Mouse (Mus musculus) lung, adult 2 months (tissue): Measurements from ENCODE around the gene Gm10097. TPM values are rescaled to one million over a fixed set of nuclear protein-coding genes. Genes with fewer than 3 reads are reported as not detected.

Experiments used
- DNase-seq: peaks from one replicate; pipeline ENCODE4 v3.0.0; 2022
- H3K4me1 ChIP-seq: fragments of 200-500 bp; 2 replicates; pipeline ENCODE4 v1.6.1; 2011; ENCODE audit warnings: low read length; ENCODE audit not compliant: control insufficient read depth, insufficient read depth
- H3K4me3 ChIP-seq: fragments of 200-500 bp; replicated peaks from 2 replicates; pipeline ENCODE3; 2011; ENCODE audit warnings: low read depth, mild to moderate bottlenecking, control low read depth, low read length; ENCODE audit errors: extremely low read depth
- CTCF ChIP-seq: fragments of 200-500 bp; IDR thresholded peaks from 2 replicates; pipeline ENCODE4 v1.5.1; 2011; ENCODE audit warnings: mild to moderate bottlenecking, low read length, control low read depth; ENCODE audit not compliant: insufficient read depth
- POLR2A ChIP-seq: fragments of 200-500 bp; IDR thresholded peaks from 2 replicates; pipeline ENCODE4 v1.6.1; 2011; ENCODE audit warnings: low read depth, mild to moderate bottlenecking, control low read depth, low read length, borderline replicate concordance; ENCODE audit errors: extremely low read depth
- WGBS: fragments of 180-500 bp; shearing (Covaris S2); methylation state at CpG from one replicate; pipeline ENCODE4 v1.1.7; 2018; 5-methylcytosine and 5-hydroxymethylcytosine counted together
- polyA plus RNA-seq: library from polyadenylated mRNA; depleted of rRNA; stranded (reverse); fragments of >200 nt; gene quantifications from 2 replicates; pipeline ENCODE4 v1.2.3, GENCODE M21; 2012

Gm10097 gene
- polyA plus RNA-seq, 1 experiment: not detected

DNA sequence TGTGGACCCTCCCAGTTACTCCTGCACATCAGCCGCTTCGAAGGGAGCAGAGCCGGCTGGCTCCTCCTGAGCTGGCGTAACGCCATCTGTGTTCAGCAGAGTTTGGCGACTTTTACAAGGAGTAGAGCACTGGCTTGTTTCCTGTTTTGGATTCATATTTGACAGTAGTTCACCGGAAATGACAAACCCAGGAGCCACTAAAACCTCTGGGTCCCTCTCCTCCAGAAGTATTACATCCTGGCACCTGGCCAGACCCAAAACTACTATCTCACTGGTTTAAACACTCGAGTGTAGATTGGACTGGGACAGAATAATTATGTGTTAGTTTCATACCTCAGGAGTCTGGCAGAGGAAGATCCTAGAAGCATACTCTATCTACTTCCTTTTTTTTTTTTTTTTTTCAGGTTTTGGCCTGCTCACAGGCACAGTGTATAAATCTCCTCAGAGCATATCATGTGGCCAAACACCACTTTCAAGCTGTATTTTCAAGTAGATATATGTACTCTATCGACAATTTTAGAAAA is 11.0 kb downstream of the Gm10097 start:
- Histone ChIP-seq H3K4me3 (no peak overlapping the region), H3K4me1 (no peaks in the 10 kb centered on the region)
- 24% methylated on average over 9 of the region's 9 CpGs for WGBS
- DNase-seq: no peak
- TF ChIP-seq POLR2A: no peak
- no peak for TF ChIP-seq CTCF

GRCm38 (mm10) chr10:5083716-5084115 is 14.7 kb downstream of the Gm10097 start:
- TF ChIP-seq CTCF: no peak
- no peak for TF ChIP-seq POLR2A
- no peak overlapping the region for H3K4me3 ChIP-seq
- no peaks in the 10 kb centered on the region for H3K4me1 ChIP-seq
- 79% methylated on average over 6 of the region's 6 CpGs for WGBS
- DNase-seq: no peak

DNA sequence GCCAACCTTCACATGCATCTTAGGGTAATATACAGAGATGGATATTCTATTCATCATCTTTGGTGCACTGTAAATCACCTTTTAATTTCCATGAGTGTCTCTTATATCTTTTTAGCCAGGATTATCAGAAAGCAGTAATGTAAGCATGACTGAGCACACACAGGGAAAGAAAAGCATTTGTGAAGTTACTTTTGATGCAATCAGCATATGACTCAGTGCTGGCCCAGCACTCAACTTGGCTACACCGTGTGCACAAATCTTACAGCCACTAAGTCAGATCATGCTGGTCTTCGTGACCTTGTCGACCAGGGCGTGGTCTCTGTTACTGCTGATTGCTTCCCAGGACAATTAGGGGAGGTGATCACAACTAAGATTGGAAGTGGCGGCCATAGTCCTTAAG is 16.8 kb downstream of the Gm10097 start:
- no peak for DNase-seq
- Histone ChIP-seq H3K4me1 (no peaks in the 10 kb centered on the region), H3K4me3 (no peak overlapping the region)
- 82% methylated on average over 5 of the region's 5 CpGs for WGBS
- TF ChIP-seq POLR2A (no peak), CTCF (no peak)

DNA sequence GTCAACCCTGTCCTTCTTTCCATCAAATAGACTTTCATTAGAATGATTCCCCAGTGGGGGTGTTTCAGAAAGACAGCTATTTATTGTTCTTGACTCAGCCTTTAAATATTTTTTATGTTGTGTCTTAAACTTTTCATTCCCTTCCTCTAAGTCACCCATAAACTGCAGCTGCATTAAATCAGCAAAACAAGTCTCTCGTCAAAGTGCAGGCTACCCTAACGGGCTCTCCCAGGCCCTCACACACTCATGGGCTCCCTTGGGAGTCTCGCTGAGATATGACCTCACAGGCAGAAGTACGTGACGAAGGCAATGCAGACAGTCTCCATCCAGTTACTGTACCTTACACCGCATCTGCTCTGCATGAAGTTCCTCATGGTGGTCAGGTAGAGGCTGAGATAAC is 17.3 kb downstream of the Gm10097 start:
- WGBS: 86% methylated on average over 6 of the region's 6 CpGs
- no peak overlapping the region for H3K4me3 ChIP-seq
- no peaks in the 10 kb centered on the region for H3K4me1 ChIP-seq
- TF ChIP-seq POLR2A (no peak), CTCF (no peak)
- no peak for DNase-seq

- TF ChIP-seq CTCF: no peak
- no peak for TF ChIP-seq POLR2A
- no peaks in the 10 kb centered on the region for H3K4me1 ChIP-seq
- no peak overlapping the region for H3K4me3 ChIP-seq
- DNase-seq: no peak
- 83% methylated on average over 7 of the region's 7 CpGs for WGBS
Measured at GRCm38 (mm10) chr10:5087336-5087735, 18.3 kb downstream of the Gm10097 start.

DNA sequence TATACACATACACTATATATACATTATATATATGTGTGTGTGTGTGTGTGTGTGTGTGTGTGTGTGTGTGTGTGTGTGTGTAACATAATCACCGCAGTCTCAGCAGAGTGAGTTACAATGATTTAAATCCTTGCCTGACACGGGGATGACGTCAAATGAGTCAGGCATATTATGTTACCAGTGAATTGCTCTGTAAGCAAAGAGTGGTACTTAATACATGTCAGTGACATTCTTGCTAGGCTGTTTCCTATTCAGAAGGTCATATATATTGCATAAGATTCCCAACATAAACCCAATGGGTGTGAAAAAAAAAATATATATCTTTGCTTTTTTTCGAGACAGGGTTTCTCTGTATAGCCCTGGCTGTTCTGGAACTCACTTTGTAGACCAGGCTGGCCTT is 20.1 kb downstream of the Gm10097 start:
- Histone ChIP-seq H3K4me3 (no peak overlapping the region), H3K4me1 (no peaks in the 10 kb centered on the region)
- DNase-seq: no peak
- 83% methylated on average over 4 of the region's 4 CpGs for WGBS
- TF ChIP-seq CTCF (no peak), POLR2A (no peak)

DNA sequence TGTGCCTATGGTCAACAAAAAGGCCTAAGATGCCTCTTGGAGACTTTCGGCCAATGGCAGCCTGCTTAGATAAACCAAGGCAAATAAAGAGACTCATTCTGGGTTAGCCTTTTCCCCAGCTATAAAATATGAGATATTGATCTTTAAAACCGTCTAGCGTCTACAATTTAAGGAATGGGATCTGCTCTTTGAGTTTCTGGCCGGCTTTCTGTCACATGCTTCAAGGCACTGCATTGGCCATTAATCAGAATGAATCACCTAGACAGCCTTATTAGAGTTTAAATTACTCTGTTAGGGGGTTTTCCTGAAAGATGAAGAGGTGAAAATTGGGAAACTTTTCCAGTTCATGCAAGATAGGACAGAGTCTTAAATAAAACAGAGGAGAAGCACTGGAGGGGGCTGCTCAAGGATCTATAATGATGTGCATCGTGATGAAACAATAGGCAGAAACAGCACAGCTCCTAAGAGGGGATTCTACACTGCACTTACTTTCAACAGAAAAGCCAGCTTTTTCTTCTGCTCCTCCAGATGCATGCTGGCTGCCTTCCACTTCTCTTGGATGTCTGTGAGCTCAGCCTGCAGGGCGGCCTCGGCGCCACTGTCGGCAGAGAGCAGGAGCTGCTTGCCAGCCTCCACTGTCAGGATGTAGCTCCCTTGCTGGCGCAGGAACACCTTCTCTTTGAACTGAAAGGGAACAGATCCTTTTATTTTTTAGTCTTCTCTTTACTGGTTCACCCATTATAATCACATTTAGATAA is 28.2 kb downstream of the Gm10097 start:
- TF ChIP-seq CTCF (no peak), POLR2A (no peak)
- DNase-seq: no peak
- WGBS: 76% methylated on average over 10 of the region's 10 CpGs
- Histone ChIP-seq H3K4me1 (no peaks in the 10 kb centered on the region), H3K4me3 (no peak overlapping the region)

- WGBS: 60% methylated on average over 2 of the region's 2 CpGs
- no peaks in the 10 kb centered on the region for H3K4me1 ChIP-seq
Measured at GRCm38 (mm10) chr10:5097754-5098137, 28.8 kb downstream of the Gm10097 start.

GRCm38 (mm10) chr10:5110773-5111172 is 41.8 kb downstream of the Gm10097 start:
- 74% methylated on average over 5 of the region's 5 CpGs for WGBS
- no peak for DNase-seq
- TF ChIP-seq CTCF: no peak
- Histone ChIP-seq H3K4me3 (no peak overlapping the region), H3K4me1 (no peaks in the 10 kb centered on the region)

More at GRCm38 (mm10) chr10:5097754-5098137, 28.8 kb downstream of the Gm10097 start:
- no peak overlapping the region for H3K4me3 ChIP-seq
- DNase-seq: no peak
- TF ChIP-seq POLR2A (no peak), CTCF (no peak)

GRCm38 (mm10) chr10:5116155-5116554 is 47.2 kb downstream of the Gm10097 start:
- WGBS: 82% methylated on average over 5 of the region's 5 CpGs
- no peak overlapping the region for H3K4me3 ChIP-seq
- TF ChIP-seq POLR2A (no peak), CTCF (no peak)
- DNase-seq: no peak
- no peaks in the 10 kb centered on the region for H3K4me1 ChIP-seq
